Mouse (Mus musculus) right cerebral cortex, postnatal 10 days (tissue): Measurements from ENCODE around the gene Vkorc1.

Source experiments
- DNase-seq, 2 experiments: peaks; one replicate each; pipeline ENCODE4 v3.0.0; 2021; ENCODE audit warnings: low spot score in 2 of 2

Vkorc1 gene

GRCm38 (mm10) chr7:127876467-127877348 is 18.7 kb downstream of the Vkorc1 start, which contains the start of gene Zfp668:
TSS of gene Zfp668 (minus strand) at chr7:127876828.
- peak; percentile 94 to 95 for DNase-seq

- DNase-seq: peak; percentile 81 to 86
These were observed 19.4 kb downstream of the Vkorc1 start, which contains the start of gene Zfp646 for GRCm38 (mm10) chr7:127876041-127876466. TSS of gene Zfp646 (plus strand) at chr7:127876221.

GRCm38 (mm10) chr7:127875627-127876001 is 19.8 kb downstream of the Vkorc1 start:
- peak; percentile 96 to 97 for DNase-seq

- DNase-seq: no peak
These were observed 20.4 kb downstream of the Vkorc1 start for GRCm38 (mm10) chr7:127874812-127875626.

- DNase-seq: no peak
These were observed 25.1 kb downstream of the Vkorc1 start for GRCm38 (mm10) chr7:127870136-127870821.

- peak in 1 of 2 experiments; percentile 75 for DNase-seq
These were observed 26.1 kb downstream of the Vkorc1 start for GRCm38 (mm10) chr7:127869149-127869810.

GRCm38 (mm10) chr7:127867641-127868040 is 27.8 kb downstream of the Vkorc1 start:
- DNase-seq: no peak

- no peak for DNase-seq
These were observed 29.0 kb downstream of the Vkorc1 start for GRCm38 (mm10) chr7:127866434-127866833.

GRCm38 (mm10) chr7:127858258-127858657 is 37.2 kb downstream of the Vkorc1 start:
- no peak for DNase-seq

GRCm38 (mm10) chr7:127850906-127851305 is 44.5 kb downstream of the Vkorc1 start:
- DNase-seq: no peak

- no peak for DNase-seq
These were observed 45.2 kb downstream of the Vkorc1 start for GRCm38 (mm10) chr7:127849973-127850875.
